Mouse (Mus musculus) heart, postnatal 0 days (tissue): Measurements from ENCODE around the gene Lgsn. TPM values are rescaled to one million over a fixed set of nuclear protein-coding genes. Genes with fewer than 3 reads are reported as not detected.

Source experiments
- ATAC-seq: fragments of 200-750 bp; cut with Nextera tagmentation; 2 replicates; pipeline ENCODE4 v1.8.0; 2017; ENCODE audit warnings: low read depth, moderate number of reproducible peaks, moderate library complexity; ENCODE audit not compliant: insufficient read depth
- DNase-seq: peaks from one replicate; pipeline ENCODE4 v3.0.0-alpha.2; 2016; ENCODE audit warnings: low spot score
- H3K27ac ChIP-seq: fragments of 300-500 bp; sonication (generic); 2 replicates; pipeline ENCODE4 v1.5.1; 2014; ENCODE audit warnings: low read depth, mild to moderate bottlenecking
- H3K27me3 ChIP-seq: fragments of 300-500 bp; sonication (generic); 2 replicates; pipeline ENCODE4 v1.6.1; 2014; ENCODE audit warnings: low read length, mixed read lengths; ENCODE audit not compliant: control insufficient read depth, insufficient read depth
- H3K36me3 ChIP-seq: fragments of 300-500 bp; sonication (generic); replicated peaks from 2 replicates; pipeline ENCODE4 v1.6.1; 2014; ENCODE audit warnings: low read length, mixed read lengths; ENCODE audit not compliant: control insufficient read depth, insufficient read depth
- H3K4me1 ChIP-seq: fragments of 300-500 bp; sonication (generic); 2 replicates; pipeline ENCODE4 v1.6.1; 2014; ENCODE audit warnings: antibody characterized with exemption; ENCODE audit not compliant: control insufficient read depth, insufficient read depth
- H3K4me2 ChIP-seq: fragments of 300-500 bp; sonication (generic); 2 replicates; pipeline ENCODE4 v1.6.1; 2014; ENCODE audit warnings: low read depth, mild to moderate bottlenecking, low read length, moderate library complexity
- H3K4me3 ChIP-seq: fragments of 300-500 bp; sonication (generic); 2 replicates; pipeline ENCODE4 v1.5.1; 2014; ENCODE audit warnings: low read depth, low read length
- H3K9ac ChIP-seq: fragments of 300-500 bp; sonication (generic); replicated peaks from 2 replicates; pipeline ENCODE4 v1.6.1; 2014; ENCODE audit warnings: low read depth, low read length, mixed read lengths
- H3K9me3 ChIP-seq: fragments of 300-500 bp; sonication (generic); replicated peaks from 2 replicates; pipeline ENCODE4 v1.6.1; 2016; ENCODE audit warnings: low read length; ENCODE audit not compliant: control insufficient read depth
- CTCF ChIP-seq: IDR thresholded peaks from 2 replicates; pipeline ENCODE4 v1.5.1; 2016; ENCODE audit warnings: antibody characterized with exemption, control low read depth, low read depth
- EP300 ChIP-seq: IDR thresholded peaks from 2 replicates; pipeline ENCODE4 v1.6.1; 2016; ENCODE audit warnings: antibody characterized with exemption, low read depth
- WGBS: fragments of 180-500 bp; shearing (Covaris S2); extraction: QIAGEN DNeasy Blood & Tissue Kit; methylation state at CpG from one replicate; pipeline ENCODE4 v1.1.7; 2014; 5-methylcytosine and 5-hydroxymethylcytosine counted together
- polyA plus RNA-seq: library from polyadenylated mRNA; unstranded; fragments of >200 nt; fragmentation: Nextera tagmentation; extraction: Ambion mirVana; gene quantifications from 2 replicates; pipeline ENCODE4 v1.2.1, GENCODE M21; 2015
- total RNA-seq: library from RNA; depleted of rRNA; stranded (reverse); fragments of >200 nt; gene quantifications from 2 replicates; pipeline ENCODE4 v1.2.3, GENCODE M21; 2014; ENCODE audit warnings: low replicate concordance

The Lgsn gene
- total and polyA plus RNA-seq, 2 experiments from 2014 or later = not detected

GRCm38 (mm10) chr1:31164527-31165189 lies 11.5 kb upstream of the Lgsn start:
- no peaks in the 10 kb centered on the region for H3K27me3 ChIP-seq
- peak overlapping the region; percentile 8; the same call in 1 of the 2 replicates for H3K27ac ChIP-seq
- DNase-seq (no peak), ATAC-seq (peak; percentile 51)
- no peak overlapping the region for H3K9ac ChIP-seq
- H3K4me1 ChIP-seq = no peaks in the 10 kb centered on the region; the same call in 1 of the 2 replicates
- H3K36me3 ChIP-seq = no peaks in the 10 kb centered on the region
- TF ChIP-seq CTCF (no peak), EP300 (no peak)
- no peak overlapping the region for H3K4me2 ChIP-seq
- WGBS = 47% methylated on average over 18 of the region's 18 CpGs
- no peak overlapping the region for H3K4me3 ChIP-seq
- H3K9me3 ChIP-seq = no peaks in the 10 kb centered on the region

- Histone ChIP-seq H3K27me3 (no peaks in the 10 kb centered on the region), H3K4me2 (no peak overlapping the region), H3K4me3 (no peak overlapping the region), H3K4me1 (no peaks in the 10 kb centered on the region; the same call in 1 of the 2 replicates), H3K9me3 (no peaks in the 10 kb centered on the region), H3K36me3 (no peaks in the 10 kb centered on the region), H3K27ac (no peak overlapping the region), H3K9ac (no peak overlapping the region)
- DNase-seq (no peak), ATAC-seq (no peak)
- no peak for TF ChIP-seq EP300
- no peak for TF ChIP-seq CTCF
- 82% methylated on average over 7 of the region's 7 CpGs for WGBS
Observed at GRCm38 (mm10) chr1:31165326-31166121, 10.7 kb upstream of the Lgsn start.

- Histone ChIP-seq H3K9me3 (no peaks in the 10 kb centered on the region), H3K4me3 (no peak overlapping the region), H3K27ac (no peak overlapping the region), H3K9ac (no peak overlapping the region), H3K4me1 (no peaks in the 10 kb centered on the region), H3K27me3 (no peaks in the 10 kb centered on the region), H3K4me2 (no peak overlapping the region), H3K36me3 (no peaks in the 10 kb centered on the region)
- no peak for TF ChIP-seq EP300
- TF ChIP-seq CTCF = no peak
- WGBS = 69% methylated on average over 3 of the region's 3 CpGs
- ATAC-seq (no peak), DNase-seq (no peak)
Observed at GRCm38 (mm10) chr1:31175401-31175800, 800 bp upstream of the Lgsn start.

- no peak overlapping the region for H3K27ac ChIP-seq
- H3K9me3 ChIP-seq = no peaks in the 10 kb centered on the region
- DNase-seq = no peak
- H3K9ac ChIP-seq = no peak overlapping the region
- H3K4me1 ChIP-seq = no peaks in the 10 kb centered on the region
- TF ChIP-seq CTCF = no peak
- no peak for TF ChIP-seq EP300
- 52% methylated on average over 1 of the region's 1 CpGs for WGBS
- H3K36me3 ChIP-seq = no peaks in the 10 kb centered on the region
- H3K27me3 ChIP-seq = no peaks in the 10 kb centered on the region
- no peak overlapping the region for H3K4me2 ChIP-seq
- no peak for ATAC-seq
- H3K4me3 ChIP-seq = no peak overlapping the region
Observed at GRCm38 (mm10) chr1:31178264-31178663, 2.1 kb downstream of the Lgsn start.

- no peaks in the 10 kb centered on the region for H3K27me3 ChIP-seq
- TF ChIP-seq CTCF = no peak
- TF ChIP-seq EP300 = no peak
- H3K36me3 ChIP-seq = no peaks in the 10 kb centered on the region
- DNase-seq = no peak
- no peak overlapping the region for H3K4me2 ChIP-seq
- H3K9me3 ChIP-seq = no peaks in the 10 kb centered on the region
- no peak overlapping the region for H3K9ac ChIP-seq
- no peak for ATAC-seq
- H3K27ac ChIP-seq = no peak overlapping the region
- 71% methylated on average over 10 of the region's 10 CpGs for WGBS
- no peaks in the 10 kb centered on the region for H3K4me1 ChIP-seq
- H3K4me3 ChIP-seq = no peak overlapping the region
Observed at GRCm38 (mm10) chr1:31190237-31190866, 14.2 kb downstream of the Lgsn start.
